Mouse (Mus musculus): ENCODE data around the gene Gpr37l1.

The Gpr37l1 gene

GRCm38 (mm10) chr1:135181880-135182623, 14.6 kb upstream of the Gpr37l1 start:
- DNase-seq (ENCODE audit: low spot score) = no peak

GRCm38 (mm10) chr1:135181275-135181674, 13.8 kb upstream of the Gpr37l1 start:
- no peak for DNase-seq (ENCODE audit: low spot score)

DNA sequence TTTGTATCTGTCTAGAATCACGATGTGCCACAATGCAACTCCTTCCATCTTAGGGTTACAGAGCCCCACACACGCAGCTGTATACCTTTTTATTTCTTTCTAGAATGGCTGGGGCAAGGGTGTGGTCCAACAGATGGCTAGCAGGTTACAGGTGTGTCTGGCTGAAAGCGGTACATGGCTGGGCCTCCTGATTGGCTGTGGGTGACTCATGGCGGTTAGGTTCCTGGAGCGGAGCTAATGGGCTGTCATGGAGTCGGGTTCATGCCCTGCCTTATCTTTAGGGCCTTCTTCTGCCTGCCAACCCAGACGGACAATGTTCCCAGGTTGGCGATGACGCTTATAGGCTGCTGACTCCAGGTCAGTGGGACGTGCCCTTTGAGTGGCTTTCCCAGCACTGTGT, 13.3 kb upstream of the Gpr37l1 start:
- no peak for DNase-seq (ENCODE audit: low spot score)

DNA sequence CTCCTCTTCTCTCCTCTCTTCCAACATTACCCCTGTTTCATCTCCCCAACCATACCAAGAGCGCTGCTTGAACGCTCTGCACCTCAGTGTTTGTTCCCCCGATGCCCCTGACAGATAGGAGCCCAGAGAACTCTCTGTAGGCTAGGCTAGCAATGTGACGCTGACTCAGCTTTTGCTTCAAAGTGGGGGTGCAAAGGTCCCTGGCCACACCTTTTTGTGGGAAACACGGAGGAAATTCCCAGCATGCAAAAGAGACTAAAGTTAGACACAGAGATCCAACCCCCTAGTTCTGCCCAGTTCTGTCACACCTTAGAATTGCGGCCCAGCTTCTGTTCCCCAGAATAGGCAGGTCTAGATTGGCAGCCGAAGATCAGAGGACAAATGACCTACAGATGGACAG, 11.4 kb upstream of the Gpr37l1 start:
- no peak for DNase-seq (ENCODE audit: low spot score)

DNA sequence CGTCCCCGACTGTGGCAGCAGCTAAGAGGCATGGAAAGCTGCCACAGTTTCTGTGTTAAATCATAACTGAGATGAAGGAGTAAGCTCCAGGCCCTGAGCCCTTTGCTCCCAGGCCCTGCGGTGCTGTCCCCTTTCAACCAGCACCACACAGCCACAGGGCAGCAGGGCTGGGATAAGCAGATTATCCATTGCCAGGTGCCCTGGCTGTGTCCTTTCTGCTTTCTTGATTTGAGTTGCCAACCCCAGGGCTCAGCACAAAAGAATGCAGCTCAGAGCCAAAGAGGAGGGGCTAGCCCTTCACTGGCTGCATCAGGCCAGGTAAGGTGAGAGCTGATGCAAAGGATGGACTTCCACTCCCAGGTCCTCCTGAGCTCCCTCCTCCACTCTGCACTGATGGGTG, 10.2 kb upstream of the Gpr37l1 start:
- no peak for DNase-seq (ENCODE audit: low spot score)

GRCm38 (mm10) chr1:135175176-135175575, 7.7 kb upstream of the Gpr37l1 start:
- no peak for DNase-seq (ENCODE audit: low spot score)

DNA sequence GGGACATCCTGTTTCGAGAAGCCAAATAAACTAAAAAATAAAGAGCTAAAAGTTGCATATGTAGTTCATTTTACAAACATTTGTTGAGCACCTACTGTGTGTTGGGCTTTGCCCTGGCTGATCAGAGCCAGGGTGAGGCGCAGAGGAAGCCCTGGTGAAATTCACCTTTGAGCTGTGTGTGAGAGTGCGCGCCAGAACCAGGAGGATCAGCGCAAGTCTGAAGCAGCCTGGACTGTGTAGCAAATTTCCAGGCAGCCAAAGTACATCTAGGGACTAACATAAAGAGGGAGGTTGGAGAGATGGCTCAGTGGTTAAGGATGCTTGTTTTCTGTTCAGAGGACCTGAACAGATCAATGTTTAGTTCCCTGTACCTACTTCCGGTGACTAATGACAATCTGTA, 5.8 kb upstream of the Gpr37l1 start:
- no peak for DNase-seq (ENCODE audit: low spot score)

GRCm38 (mm10) chr1:135171984-135172383, 4.5 kb upstream of the Gpr37l1 start:
- peak; percentile 87 for DNase-seq (ENCODE audit: low spot score)

DNA sequence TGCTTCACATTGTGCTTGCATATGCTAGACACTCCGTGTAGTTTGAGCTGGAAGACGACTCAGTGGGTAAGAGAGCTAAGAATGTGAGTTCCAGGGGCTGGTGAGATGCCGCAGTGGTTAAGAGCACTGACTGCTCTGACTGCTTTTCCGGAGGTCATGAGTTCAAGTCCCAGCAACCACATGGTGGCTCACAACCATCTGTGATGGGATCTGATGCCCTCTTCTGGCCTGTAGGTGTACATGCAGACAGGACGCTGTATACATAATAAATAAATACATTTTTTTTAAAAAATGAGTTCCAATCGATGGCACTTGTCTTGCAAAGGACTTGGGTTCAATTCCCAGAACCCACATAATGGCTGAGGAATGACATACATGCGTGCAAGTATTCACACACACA, 3.7 kb upstream of the Gpr37l1 start:
- DNase-seq (ENCODE audit: low spot score) = no peak

- no peak for DNase-seq (ENCODE audit: low spot score)
Measured at GRCm38 (mm10) chr1:135170299-135170698, 2.8 kb upstream of the Gpr37l1 start.

DNA sequence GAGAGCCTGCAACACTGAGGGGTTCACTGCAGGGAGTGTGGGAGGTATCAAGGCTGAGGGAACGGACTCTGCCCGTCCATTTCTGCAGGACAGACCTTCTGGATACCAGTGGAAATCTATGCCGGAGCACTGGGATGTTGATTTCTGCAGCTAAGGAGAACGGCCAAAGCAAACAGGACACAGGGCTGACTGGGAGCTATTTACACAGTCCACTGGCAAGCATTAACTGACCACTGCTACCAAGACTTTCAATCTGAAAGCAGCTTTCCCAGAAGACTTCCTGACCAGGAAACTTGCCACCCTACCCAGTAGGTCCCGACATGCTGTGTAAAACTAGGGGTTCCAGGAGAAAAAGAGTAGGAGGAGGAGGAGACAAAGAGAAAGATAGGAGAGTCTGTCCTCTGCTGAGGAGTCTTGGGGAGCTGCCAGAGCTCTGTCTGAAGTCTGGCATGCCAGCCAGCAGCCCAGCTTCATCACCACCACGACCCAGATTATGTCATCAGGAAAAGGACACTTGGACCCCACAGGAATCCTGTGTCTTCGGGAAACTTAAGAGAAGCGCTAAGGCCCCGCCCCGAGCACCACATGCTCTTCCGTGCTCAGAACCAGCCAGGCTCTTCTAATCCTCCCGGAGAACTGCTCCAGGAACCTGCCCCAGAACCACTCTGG, 2.2 kb upstream of the Gpr37l1 start:
- DNase-seq (ENCODE audit: low spot score) = no peak

GRCm38 (mm10) chr1:135168453-135169200, 1.1 kb upstream of the Gpr37l1 start:
- no peak for DNase-seq (ENCODE audit: low spot score)

DNA sequence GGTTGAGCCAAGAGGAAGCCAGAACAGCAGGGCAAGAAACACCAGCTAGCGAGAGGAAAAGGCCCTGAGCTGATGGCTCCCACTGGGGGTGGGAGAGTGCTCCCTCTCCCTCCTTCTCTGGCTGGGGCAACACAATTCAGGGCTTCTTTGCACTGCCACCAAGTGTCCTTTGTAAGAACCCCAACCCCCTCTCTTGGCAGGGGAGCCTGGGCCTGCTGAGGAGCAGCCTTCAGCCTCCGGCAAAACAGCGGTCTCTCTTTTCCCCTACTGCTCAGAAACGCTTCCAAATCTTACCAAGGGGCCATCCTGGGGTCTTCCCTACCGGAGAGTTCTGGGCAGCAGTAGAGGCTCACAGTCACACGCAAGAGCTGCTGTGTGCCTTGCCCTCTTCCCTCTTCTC, 4.8 kb downstream of the Gpr37l1 start:
- no peak for DNase-seq (ENCODE audit: low spot score)

GRCm38 (mm10) chr1:135160411-135161050, 7.0 kb downstream of the Gpr37l1 start:
- DNase-seq (ENCODE audit: low spot score) = no peak

- no peak for DNase-seq (ENCODE audit: low spot score)
Measured at GRCm38 (mm10) chr1:135159556-135160123, 7.8 kb downstream of the Gpr37l1 start.

- DNase-seq (ENCODE audit: low spot score) = no peak
Measured at GRCm38 (mm10) chr1:135159074-135159473, 8.4 kb downstream of the Gpr37l1 start.

GRCm38 (mm10) chr1:135158633-135159032, 8.8 kb downstream of the Gpr37l1 start:
- no peak for DNase-seq (ENCODE audit: low spot score)

DNA sequence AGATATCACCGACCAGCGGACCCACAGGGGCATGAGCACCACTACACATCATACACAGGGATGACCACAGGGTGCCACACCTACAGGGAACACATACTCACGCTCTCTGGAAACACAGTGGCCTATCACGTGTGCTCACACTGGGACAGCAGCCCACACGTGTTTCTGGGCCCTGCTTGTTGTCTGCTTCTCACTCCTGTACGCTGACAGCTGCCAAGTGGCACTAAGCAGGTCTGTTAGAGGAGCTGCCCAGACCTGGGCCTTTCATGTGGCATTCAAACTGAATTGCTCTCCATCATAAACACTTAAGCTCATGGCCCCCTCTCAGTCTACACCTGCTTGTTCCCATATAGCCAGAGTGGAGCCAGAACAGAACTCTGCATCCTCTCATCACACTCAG, 11.2 kb downstream of the Gpr37l1 start:
- DNase-seq (ENCODE audit: low spot score) = no peak

- DNase-seq (ENCODE audit: low spot score) = peak; percentile 95
Measured at GRCm38 (mm10) chr1:135154411-135154959, 13.0 kb downstream of the Gpr37l1 start.

- peak; percentile 24 for DNase-seq (ENCODE audit: low spot score)
Measured at GRCm38 (mm10) chr1:135154011-135154410, 13.5 kb downstream of the Gpr37l1 start.

DNA sequence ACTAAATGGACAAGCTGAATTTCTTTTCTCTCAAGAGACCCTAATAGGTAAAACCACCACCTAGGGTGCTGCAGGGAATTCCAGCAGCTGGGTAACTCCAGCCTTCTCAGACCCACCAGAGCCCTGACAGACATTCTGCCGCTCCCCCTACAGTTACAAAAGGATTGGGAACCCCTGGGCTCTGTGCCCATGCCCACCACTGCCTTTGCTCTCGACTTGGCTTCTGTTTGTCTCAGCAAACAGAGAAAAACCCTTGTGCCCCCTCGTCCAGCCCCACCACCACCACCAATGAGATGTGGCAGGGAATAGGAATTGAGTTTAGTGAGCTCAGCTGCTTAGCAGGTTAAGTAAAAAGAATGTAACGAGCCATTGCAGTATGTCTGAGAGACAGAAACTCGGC, 18.5 kb downstream of the Gpr37l1 start:
- DNase-seq (ENCODE audit: low spot score) = no peak

- no peak for DNase-seq (ENCODE audit: low spot score)
Measured at GRCm38 (mm10) chr1:135148476-135148875, 19.0 kb downstream of the Gpr37l1 start.
